In genomic region chr8:124434126-124434790, GRCm38 (mm10) we compare ENCODE assay signal across 8 mouse cellular contexts. TPM values are rescaled to one million over a fixed set of nuclear protein-coding genes. Genes with fewer than 3 reads are reported as not detected.
DNase-seq lines count a peak whose midpoint lies in the region; ATAC-seq and TF ChIP-seq lines count a peak whose summit lies in the region.

No protein-coding gene starts in this region.

- DNase-seq in adrenal gland, adult 18-20 months (ENCODE audit: low spot score in 2 of 2): peak; percentile 91 to 93
- DNase-seq in embryo, embryonic 10.5 days (ENCODE audit: low spot score): peak; percentile 98
- peak; percentile 95 for DNase-seq in gastrocnemius, postnatal 10 days
- DNase-seq in hindlimb bud, embryonic 11.5 days (ENCODE audit: extremely low spot score, low read depth, low spot score): peak; percentile 62
- DNase-seq in left cerebral cortex, adult 2 months (ENCODE audit: extremely low spot score in 1 of 2, low spot score in 2 of 2): peak; percentile 98
- DNase-seq in right cerebral cortex, postnatal 10 days (ENCODE audit: low spot score in 2 of 2): peak; percentile 98 to 99
- peak; percentile 97 for DNase-seq in urinary bladder, postnatal 14 days (ENCODE audit: low spot score)

- peak; percentile 99 for ATAC-seq in megakaryocyte, adult 5-6 weeks (ENCODE audit: poor library complexity, severe bottlenecking)

- H3K4me3 ChIP-seq in left cerebral cortex, adult 2 months: peak overlapping the region; percentile 77

- no peak; the same call in none of the 2 replicates for TF ChIP-seq CTCF in left cerebral cortex, adult 2 months (IDR thresholded peaks at IDR 0.05)

- intact Hi-C loops in left cerebral cortex, adult 2 months (cut with DNase I): loop anchor here (2.0 to 5.0 kb wide), 3 partner anchors 37 to 87 kb away; partner anchors contain the start of gene Cog2

- H3K27ac ChIP-seq in left cerebral cortex, adult 2 months: peak overlapping the region; percentile 91

RNA-seq across cellular contexts. Expression of gene Pgbd5, which starts 5.2 kb away (rescaled TPM):
- total RNA-seq in adrenal gland, adult 18-20 months (2021): 1 to 10 TPM; 3.9 to 6.0 TPM
- 1 to 10 TPM in 1 of 2 experiments, under 1 TPM in 1; 0.63 to 1.8 TPM for total RNA-seq in gastrocnemius, postnatal 10 days (2021)
- total RNA-seq in left cerebral cortex, adult 2 months (2021): 100 to 1,000 TPM; 208 to 221 TPM
- total RNA-seq in megakaryocyte, adult 5-6 weeks (2015): 0.09 TPM in 1 of 2 replicates, not detected in the other
- not detected in 2 replicates for total RNA-seq in megakaryocyte, adult 5-6 weeks (2017)

Comparison
In these comparisons a context has a peak if more than half of its experiments do, and no peak if none do; other contexts are left out.
1. Peak in every context shown above with its lines: DNase-seq, ATAC-seq, H3K4me3 ChIP-seq and H3K27ac ChIP-seq.
2. RNA of gene Pgbd5, which starts 5.2 kb away (total RNA-seq): 208 to 221 TPM in left cerebral cortex, adult 2 months; 3.9 to 6.0 TPM in adrenal gland, adult 18-20 months, 0.63 to 1.8 TPM in gastrocnemius, postnatal 10 days and 0.09 TPM in megakaryocyte, adult 5-6 weeks; every median in the first group is over 10 times any median in the second.